Mouse (Mus musculus) MEL (cell line): ENCODE measurements around the gene Smarcd1. TPM values are rescaled to one million over a fixed set of nuclear protein-coding genes. Genes with fewer than 3 reads are reported as not detected.

Experiments
- DNase-seq: peaks from one replicate; pipeline ENCODE4 v3.0.0; 2011; ENCODE audit warnings: low read depth, low spot score
- H3K27ac ChIP-seq: 2 replicates; pipeline ENCODE4 v1.5.1; 2012; ENCODE audit warnings: low read depth, mild to moderate bottlenecking, control low read depth, low read length, moderate library complexity; ENCODE audit not compliant: control insufficient read depth
- H3K27me3 ChIP-seq, 2 experiments: fragments of 150-350 bp in 1 of 2; sonication (generic) in 1 of 2; 2 replicates each; pipeline ENCODE4 v1.6.1; 2012; ENCODE audit warnings: low read length in 2 of 2, mild to moderate bottlenecking in 2 of 2, improper control_type of control experiment in 1 of 2, moderate library complexity in 1 of 2; ENCODE audit not compliant: insufficient read depth in 2 of 2, control insufficient read depth in 1 of 2
- H3K36me3 ChIP-seq, 2 experiments: 2 replicates each; pipeline ENCODE4 v1.6.1; 2012 to 2014; ENCODE audit warnings: low read length in 2 of 2, improper control_type of control experiment in 1 of 2, inconsistent platforms in 1 of 2, mild to moderate bottlenecking in 1 of 2; ENCODE audit not compliant: insufficient read depth in 2 of 2, control insufficient read depth in 1 of 2
- H3K4me1 ChIP-seq, 2 experiments: fragments of 150-350 bp in 1 of 2; sonication (generic) in 1 of 2; 2 replicates each; pipeline ENCODE4 v1.6.1; 2012; ENCODE audit warnings: low read length in 2 of 2, improper control_type of control experiment in 1 of 2, mild to moderate bottlenecking in 1 of 2; ENCODE audit not compliant: insufficient read depth in 2 of 2, control insufficient read depth in 1 of 2
- H3K4me3 ChIP-seq, 2 experiments: fragments of 150-350 bp in 1 of 2; sonication (generic) in 1 of 2; 2 replicates each; pipeline ENCODE4 v1.5.1; 2012; ENCODE audit warnings: low read depth in 2 of 2, low read length in 2 of 2, mild to moderate bottlenecking in 2 of 2, moderate library complexity in 2 of 2, control low read depth in 1 of 2, improper control_type of control experiment in 1 of 2; ENCODE audit not compliant: control insufficient read depth in 1 of 2, insufficient read depth in 1 of 2
- H3K79me2 ChIP-seq: 2 replicates; pipeline ENCODE4 v1.6.1; 2012; ENCODE audit warnings: mild to moderate bottlenecking, low read length, moderate library complexity; ENCODE audit not compliant: control insufficient read depth, poor library complexity, insufficient read depth
- H3K9ac ChIP-seq: 2 replicates; pipeline ENCODE4 v1.6.1; 2012; ENCODE audit warnings: low read depth, mild to moderate bottlenecking, control low read depth, low read length, moderate library complexity; ENCODE audit not compliant: control insufficient read depth, poor library complexity, severe bottlenecking
- H3K9me3 ChIP-seq: fragments of 150-350 bp; sonication (generic); replicated peaks from 2 replicates; pipeline ENCODE4 v1.6.1; 2012; ENCODE audit warnings: mild to moderate bottlenecking, low read length, improper control_type of control experiment, moderate library complexity; ENCODE audit not compliant: insufficient read depth
- CTCF ChIP-seq, 3 experiments: IDR thresholded peaks in 2 of 3; conservative IDR thresholded peaks in 1 of 3; 2 replicates each; pipeline ENCODE4 v1.5.1; 2011 to 2012; ENCODE audit warnings: low read length in 3 of 3, low read depth in 2 of 3, mild to moderate bottlenecking in 2 of 3, improper control_type of control experiment in 1 of 3, inconsistent platforms in 1 of 3, mixed read lengths in 1 of 3, moderate library complexity in 1 of 3; ENCODE audit not compliant: control insufficient read depth in 1 of 3, insufficient read depth in 1 of 3, poor library complexity in 1 of 3, severe bottlenecking in 1 of 3
- ETS1 ChIP-seq: IDR thresholded peaks from 2 replicates; pipeline ENCODE4 v1.6.1; 2012; ENCODE audit warnings: low read depth, mild to moderate bottlenecking, inconsistent platforms, low read length, improper control_type of control experiment, moderate library complexity
- GABPA ChIP-seq: IDR thresholded peaks from 2 replicates; pipeline ENCODE4 v1.6.1; 2012; ENCODE audit warnings: low read depth, mild to moderate bottlenecking, inconsistent platforms, low read length, improper control_type of control experiment, moderate library complexity
- MAFK ChIP-seq: IDR thresholded peaks from 2 replicates; pipeline ENCODE4 v1.6.1; 2011; ENCODE audit warnings: low read depth, mild to moderate bottlenecking, low read length, improper control_type of control experiment, borderline replicate concordance
- POLR2AphosphoS2 ChIP-seq: IDR thresholded peaks from 2 replicates; pipeline ENCODE4 v1.6.1; 2011; ENCODE audit warnings: low read length, improper control_type of control experiment
- RAD21 ChIP-seq: IDR thresholded peaks from 2 replicates; pipeline ENCODE4 v1.6.1; 2011; ENCODE audit warnings: mild to moderate bottlenecking, low read depth, low read length, improper control_type of control experiment
- SIN3A ChIP-seq: IDR thresholded peaks from 2 replicates; pipeline ENCODE4 v1.6.1; 2012; ENCODE audit warnings: low read length, improper control_type of control experiment, inconsistent platforms
- SMC3 ChIP-seq: IDR thresholded peaks from 2 replicates; pipeline ENCODE4 v1.6.1; 2011; ENCODE audit warnings: low read depth, low read length, improper control_type of control experiment
- TCF12 ChIP-seq: IDR thresholded peaks from 2 replicates; pipeline ENCODE4 v1.6.1; 2014; ENCODE audit warnings: low read depth, mild to moderate bottlenecking, inconsistent platforms, low read length, improper control_type of control experiment, moderate library complexity
- USF2 ChIP-seq, 2 experiments: IDR thresholded peaks; 2 replicates each; pipeline ENCODE4 v1.6.1; 2011 to 2012; ENCODE audit warnings: improper control_type of control experiment in 2 of 2, low read length in 2 of 2, borderline replicate concordance in 1 of 2, inconsistent platforms in 1 of 2, low read depth in 1 of 2, mild to moderate bottlenecking in 1 of 2; ENCODE audit not compliant: insufficient read depth in 1 of 2
- ZC3H11A ChIP-seq: IDR thresholded peaks from 2 replicates; pipeline ENCODE4 v1.6.1; 2012; ENCODE audit warnings: low read depth, mild to moderate bottlenecking, inconsistent platforms, low read length, improper control_type of control experiment
- ZMIZ1 ChIP-seq: IDR thresholded peaks from 2 replicates; pipeline ENCODE4 v1.6.1; 2012; ENCODE audit warnings: low read depth, mild to moderate bottlenecking, inconsistent platforms, low read length, improper control_type of control experiment, moderate library complexity
- ZNF384 ChIP-seq: IDR thresholded peaks from 2 replicates; pipeline ENCODE4 v1.6.1; 2012; ENCODE audit warnings: low read depth, mild to moderate bottlenecking, inconsistent platforms, low read length, improper control_type of control experiment
- polyA plus RNA-seq, 2 experiments: library from polyadenylated mRNA; stranded (reverse) in 1 of 2; unstranded in 1 of 2; fragments of >175 nt in 1 of 2; fragments of >200 nt in 1 of 2; gene quantifications; 2 replicates each; pipeline versions ENCODE4 v1.2.1 to v1.2.4; 2012; ENCODE audit warnings: low replicate concordance in 2 of 2, low read depth in 1 of 2; ENCODE audit not compliant: insufficient read length in 2 of 2, insufficient read depth in 1 of 2, missing spikeins in 1 of 2
- total RNA-seq: library from RNA; depleted of rRNA; stranded (reverse); fragments of 300-350 nt; gene quantifications from 2 replicates; pipeline ENCODE4 v1.2.3, GENCODE M21; 2012

Gene Smarcd1
- total and polyA plus RNA-seq, 3 experiments, result 20.1 to 247 (median 72.5) TPM

GRCm38 (mm10) chr15:99729056-99729783, 27.3 kb downstream of the Smarcd1 start:
- DNase-seq, result peak; percentile 45
- H3K9ac ChIP-seq, result no peak overlapping the region
- H3K79me2 ChIP-seq, result peaks cover 13% of the 10 kb centered on the region
- no peak overlapping the region for H3K27ac ChIP-seq
- H3K9me3 ChIP-seq, result no peaks in the 10 kb centered on the region
- H3K4me3 ChIP-seq, result no peak overlapping the region
- TF ChIP-seq ZNF384, result 0 out of 2 replicates have a peak, but pooled peaks have one; percentile 17
- TF ChIP-seq CTCF (IDR thresholded peaks at IDR 0.05 in 2 of 3, conservative IDR thresholded peaks at IDR 0.05 in 1 of 3; ENCODE audit: control insufficient read depth in 1 of 3, insufficient read depth in 1 of 3, low read depth in 2 of 3, low read length in 3 of 3, poor library complexity in 1 of 3, severe bottlenecking in 1 of 3), result peak; percentile 14 to 40 (median 37); a peak in 3 of 6 replicates
- TF ChIP-seq SMC3, result peak; percentile 45
- TF ChIP-seq ZC3H11A, result peak; percentile 19; the same call in 1 of the 2 replicates
- peak; percentile 13; the same call in 1 of the 2 replicates for TF ChIP-seq RAD21
- no peak for TF ChIP-seq TCF12
- no peak for TF ChIP-seq ZMIZ1
- H3K36me3 ChIP-seq, result peaks cover 6 to 10% of the 10 kb centered on the region in 2 experiments
- H3K27me3 ChIP-seq, result no peaks in the 10 kb centered on the region
- 0 out of 4 replicates have a peak, but pooled peaks cover 0 to 7% of the 10 kb centered on the region in 2 experiments for H3K4me1 ChIP-seq

- H3K27ac ChIP-seq, result no peak overlapping the region
- H3K9ac ChIP-seq, result no peak overlapping the region
- peaks cover 7% of the 10 kb centered on the region for H3K79me2 ChIP-seq
- H3K36me3 ChIP-seq, result peaks cover 6 to 10% of the 10 kb centered on the region in 2 experiments
- TF ChIP-seq MAFK (peak; percentile 83), GABPA (peak; percentile 67; the same call in 1 of the 2 replicates), SIN3A (no peak), POLR2AphosphoS2 (no peak)
- no peak overlapping the region for H3K4me3 ChIP-seq
- H3K27me3 ChIP-seq, result no peaks in the 10 kb centered on the region
- no peaks in the 10 kb centered on the region for H3K9me3 ChIP-seq
- H3K4me1 ChIP-seq, result 0 out of 4 replicates have a peak, but pooled peaks cover 0 to 6% of the 10 kb centered on the region in 2 experiments
- DNase-seq, result no peak
Measured at GRCm38 (mm10) chr15:99731167-99731566, 29.2 kb downstream of the Smarcd1 start.

- Histone ChIP-seq H3K79me2 (peaks cover 3% of the 10 kb centered on the region), H3K4me3 (no peak overlapping the region), H3K9ac (no peak overlapping the region), H3K36me3 (peaks cover 3 to 10% of the 10 kb centered on the region in 2 experiments), H3K27ac (no peak overlapping the region), H3K27me3 (no peaks in the 10 kb centered on the region), H3K9me3 (no peaks in the 10 kb centered on the region), H3K4me1 (0 out of 4 replicates have a peak, but pooled peaks cover 0 to 3% of the 10 kb centered on the region in 2 experiments)
- TF ChIP-seq USF2 (IDR thresholded peaks at IDR 0.05; ENCODE audit: borderline replicate concordance in 1 of 2, insufficient read depth in 1 of 2, low read depth in 1 of 2, low read length in 2 of 2) (no peak), ZMIZ1 (no peak), ETS1 (no peak), ZNF384 (no peak)
- no peak for DNase-seq
Measured at GRCm38 (mm10) chr15:99731678-99732077, 29.7 kb downstream of the Smarcd1 start.
